11 mouse cellular contexts compared by ENCODE assay signal in the genomic region with DNA sequence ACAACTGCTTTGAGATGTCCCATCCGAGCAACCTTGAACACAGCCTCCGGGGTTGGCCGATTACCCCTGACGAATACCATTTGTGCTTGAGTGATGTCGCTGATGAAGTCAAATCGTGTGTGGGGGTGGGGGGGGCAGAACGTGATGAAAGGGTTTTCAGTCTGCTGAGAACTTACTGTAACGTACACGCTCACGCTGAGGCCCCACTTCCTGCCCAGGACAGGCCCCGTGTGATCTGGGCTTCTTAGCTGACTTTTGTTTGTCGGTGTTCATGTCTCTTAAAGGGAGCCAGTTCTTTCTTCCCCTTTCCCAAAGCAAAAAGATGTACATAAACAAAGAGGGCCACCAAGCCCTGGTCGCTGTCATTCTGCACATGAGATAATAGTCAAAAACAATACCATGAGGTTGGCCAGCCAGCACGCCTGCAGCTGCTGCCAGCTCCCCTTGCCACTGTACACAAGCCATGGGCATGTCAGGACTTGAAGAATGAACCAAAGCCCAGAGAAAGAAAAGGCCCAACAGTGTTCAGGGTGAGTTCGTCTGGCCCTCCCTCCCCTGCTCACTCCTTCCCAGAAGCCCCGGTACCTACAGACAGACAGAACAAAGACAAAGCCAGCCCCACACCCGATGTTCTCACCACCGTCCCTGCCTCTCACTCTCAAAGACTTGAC. TPM values are rescaled to one million over a fixed set of nuclear protein-coding genes. Genes with fewer than 3 reads are reported as not detected.
DNase-seq lines count a peak whose midpoint lies in the region; ATAC-seq lines count a peak whose summit lies in the region.
"Had no signal": no experiment of that assay in that cellular context is flagged by ENCODE, and none has a peak within 500 bp of the region (broad histone marks: within the 10 kb centered on the region; RNA-seq: fewer than 3 reads in every experiment).

No protein-coding gene starts in this region.

- H3K36me3 ChIP-seq in forebrain, embryonic 10.5 days (replicated peaks), result no peaks in the 10 kb centered on the region
- H3K36me3 ChIP-seq in forebrain, embryonic 14.5 days (ENCODE audit: control insufficient read depth, insufficient read depth, low read length), result no peaks in the 10 kb centered on the region
- H3K36me3 ChIP-seq in midbrain, embryonic 14.5 days (ENCODE audit: control insufficient read depth, insufficient read depth, low read length), result no peaks in the 10 kb centered on the region
- no peaks in the 10 kb centered on the region for H3K36me3 ChIP-seq in midbrain, embryonic 16.5 days (ENCODE audit: control insufficient read depth, insufficient read depth, low read length)
- H3K36me3 ChIP-seq in hindbrain, embryonic 13.5 days, result no peaks in the 10 kb centered on the region
- H3K36me3 ChIP-seq: heart, embryonic 12.5 days had no signal

- H3K9ac ChIP-seq in forebrain, embryonic 14.5 days (ENCODE audit: low read length), result no peak overlapping the region
- no peak overlapping the region for H3K9ac ChIP-seq in midbrain, embryonic 14.5 days (replicated peaks; ENCODE audit: low read length)
- H3K9ac ChIP-seq in midbrain, embryonic 16.5 days (ENCODE audit: low read depth, low read length), result no peak overlapping the region
- no peak overlapping the region for H3K9ac ChIP-seq in hindbrain, embryonic 13.5 days
- H3K9ac ChIP-seq: forebrain, embryonic 13.5 days; heart, embryonic 12.5 days had no signal

- 0 out of 2 replicates have a peak overlapping the region, but pooled peaks have one; percentile 49 for H3K27ac ChIP-seq in forebrain, embryonic 10.5 days
- no peak overlapping the region for H3K27ac ChIP-seq in forebrain, embryonic 14.5 days (ENCODE audit: low read depth, low read length)
- no peak overlapping the region for H3K27ac ChIP-seq in midbrain, embryonic 14.5 days (replicated peaks; ENCODE audit: low read depth, low read length)
- no peak overlapping the region for H3K27ac ChIP-seq in midbrain, embryonic 16.5 days (ENCODE audit: low read length)
- no peak overlapping the region for H3K27ac ChIP-seq in hindbrain, embryonic 13.5 days
- H3K27ac ChIP-seq: forebrain, embryonic 13.5 days had no signal

- no peak for ATAC-seq in forebrain, embryonic 14.5 days
- ATAC-seq in midbrain, embryonic 14.5 days (ENCODE audit: low FRiP score, low TSS enrichment), result no peak
- no peak for ATAC-seq in midbrain, embryonic 16.5 days
- peak; percentile 49; the same call in 1 of the 2 replicates for ATAC-seq in hindbrain, embryonic 13.5 days (ENCODE audit: low FRiP score)
- ATAC-seq in monocyte, adult 5-6 weeks (replicated peaks; ENCODE audit: insufficient number of reproducible peaks, low FRiP score, low TSS enrichment, poor library complexity, severe bottlenecking), result no peak
- ATAC-seq: forebrain, embryonic 13.5 days had no signal

- DNase-seq in forebrain, embryonic 10.5 days (ENCODE audit: extremely low spot score, low spot score), result no peak
- DNase-seq in forebrain, embryonic 14.5 days (ENCODE audit: low spot score), result no peak
- DNase-seq in midbrain, embryonic 14.5 days, result peak; percentile 9
- peak; percentile 76 for DNase-seq in thymus, postnatal 14 days
- DNase-seq in right cerebral cortex, postnatal 10 days (ENCODE audit: low spot score in 2 of 2), result no peak
- DNase-seq: cerebellum, adult 9-10 months had no signal

- no peak overlapping the region for H3K4me3 ChIP-seq in forebrain, embryonic 10.5 days
- no peak overlapping the region for H3K4me3 ChIP-seq in forebrain, embryonic 14.5 days (ENCODE audit: low read depth, low read length)
- H3K4me3 ChIP-seq in midbrain, embryonic 14.5 days (replicated peaks; ENCODE audit: low read depth, low read length), result no peak overlapping the region
- H3K4me3 ChIP-seq in midbrain, embryonic 16.5 days (ENCODE audit: low read depth, low read length), result no peak overlapping the region
- H3K4me3 ChIP-seq in hindbrain, embryonic 13.5 days, result no peak overlapping the region
- H3K4me3 ChIP-seq: forebrain, embryonic 13.5 days; heart, embryonic 12.5 days had no signal

- no peaks in the 10 kb centered on the region for H3K27me3 ChIP-seq in forebrain, embryonic 10.5 days (ENCODE audit: poor library complexity, severe bottlenecking)
- no peaks in the 10 kb centered on the region for H3K27me3 ChIP-seq in forebrain, embryonic 14.5 days (replicated peaks; ENCODE audit: control insufficient read depth, insufficient read depth, low read length)
- no peaks in the 10 kb centered on the region for H3K27me3 ChIP-seq in midbrain, embryonic 14.5 days (ENCODE audit: control insufficient read depth, insufficient read depth, low read length)
- H3K27me3 ChIP-seq in midbrain, embryonic 16.5 days (ENCODE audit: control insufficient read depth, insufficient read depth, low read depth, low read length), result no peaks in the 10 kb centered on the region
- H3K27me3 ChIP-seq in hindbrain, embryonic 13.5 days, result no peaks in the 10 kb centered on the region
- H3K27me3 ChIP-seq: forebrain, embryonic 13.5 days had no signal

- WGBS in forebrain, embryonic 10.5 days, result 74% methylated on average over 18 of the region's 18 CpGs
- 58% methylated on average over 18 of the region's 18 CpGs for WGBS in forebrain, embryonic 14.5 days
- 64% methylated on average over 18 of the region's 18 CpGs for WGBS in midbrain, embryonic 14.5 days
- 58% methylated on average over 18 of the region's 18 CpGs for WGBS in midbrain, embryonic 16.5 days
- WGBS in hindbrain, embryonic 13.5 days, result 44% methylated on average over 18 of the region's 18 CpGs

- H3K4me1 ChIP-seq in forebrain, embryonic 10.5 days, result peaks cover 11% of the 10 kb centered on the region; the same call in 1 of the 2 replicates
- H3K4me1 ChIP-seq in forebrain, embryonic 14.5 days (ENCODE audit: control insufficient read depth, insufficient read depth, low read length), result no peaks in the 10 kb centered on the region
- H3K4me1 ChIP-seq in midbrain, embryonic 14.5 days (ENCODE audit: control insufficient read depth, insufficient read depth, low read length), result no peaks in the 10 kb centered on the region
- 0 out of 2 replicates have a peak, but pooled peaks cover 3% of the 10 kb centered on the region for H3K4me1 ChIP-seq in midbrain, embryonic 16.5 days (ENCODE audit: control insufficient read depth, insufficient read depth, low read length)
- peaks cover 12% of the 10 kb centered on the region for H3K4me1 ChIP-seq in hindbrain, embryonic 13.5 days (replicated peaks)
- H3K4me1 ChIP-seq: forebrain, embryonic 13.5 days had no signal

- no peaks in the 10 kb centered on the region for H3K9me3 ChIP-seq in forebrain, embryonic 10.5 days
- H3K9me3 ChIP-seq in forebrain, embryonic 14.5 days (replicated peaks; ENCODE audit: control insufficient read depth, low read length), result no peaks in the 10 kb centered on the region
- no peaks in the 10 kb centered on the region for H3K9me3 ChIP-seq in midbrain, embryonic 14.5 days (ENCODE audit: control insufficient read depth, low read length)
- no peaks in the 10 kb centered on the region for H3K9me3 ChIP-seq in midbrain, embryonic 16.5 days (replicated peaks; ENCODE audit: control insufficient read depth, low read length, poor library complexity, severe bottlenecking)
- no peaks in the 10 kb centered on the region for H3K9me3 ChIP-seq in hindbrain, embryonic 13.5 days
- H3K9me3 ChIP-seq: forebrain, embryonic 13.5 days; heart, embryonic 12.5 days had no signal

- no peak overlapping the region for H3K4me2 ChIP-seq in forebrain, embryonic 14.5 days (ENCODE audit: low read length)
- no peak overlapping the region for H3K4me2 ChIP-seq in midbrain, embryonic 14.5 days (ENCODE audit: low read length)
- no peak overlapping the region for H3K4me2 ChIP-seq in midbrain, embryonic 16.5 days (ENCODE audit: low read length)
- no peak overlapping the region for H3K4me2 ChIP-seq in hindbrain, embryonic 13.5 days
- H3K4me2 ChIP-seq: forebrain, embryonic 13.5 days; heart, embryonic 12.5 days had no signal

RNA-seq across cellular contexts. Expression of a gene that starts 29.2 kb away (rescaled TPM):
- 14.9 and 15.8 TPM in 2 replicates for polyA plus RNA-seq in forebrain, embryonic 10.5 days (2016; fragmentation: Nextera tagmentation; extraction: Ambion mirVana)
- 14.9 and 17.0 TPM in 2 replicates for polyA plus RNA-seq in forebrain, embryonic 14.5 days (2014; fragmentation: Nextera tagmentation; extraction: Ambion mirVana)
- 18.7 and 19.0 TPM in 2 replicates for polyA plus RNA-seq in midbrain, embryonic 14.5 days (2014; fragmentation: Nextera tagmentation; extraction: Ambion mirVana)
- 19.5 and 22.4 TPM in 2 replicates for polyA plus RNA-seq in midbrain, embryonic 16.5 days (2015; fragmentation: Nextera tagmentation; extraction: Ambion mirVana)
- 17.3 and 18.6 TPM in 2 replicates for polyA plus RNA-seq in hindbrain, embryonic 13.5 days (2015; fragmentation: Nextera tagmentation; extraction: Ambion mirVana)
- total RNA-seq in monocyte, adult 5-6 weeks (2017), result 10.7 to 13.7 TPM (median 13.0 TPM) in 3 replicates

RNA-seq across cellular contexts. Expression of a gene that starts 31.0 kb away (rescaled TPM):
- polyA plus RNA-seq in forebrain, embryonic 10.5 days (2016; fragmentation: Nextera tagmentation; extraction: Ambion mirVana), result 81.9 and 84.7 TPM in 2 replicates
- 143 and 145 TPM in 2 replicates for polyA plus RNA-seq in forebrain, embryonic 14.5 days (2014; fragmentation: Nextera tagmentation; extraction: Ambion mirVana)
- 137 and 157 TPM in 2 replicates for polyA plus RNA-seq in midbrain, embryonic 14.5 days (2014; fragmentation: Nextera tagmentation; extraction: Ambion mirVana)
- polyA plus RNA-seq in midbrain, embryonic 16.5 days (2015; fragmentation: Nextera tagmentation; extraction: Ambion mirVana), result 146 and 150 TPM in 2 replicates
- 150 and 162 TPM in 2 replicates for polyA plus RNA-seq in hindbrain, embryonic 13.5 days (2015; fragmentation: Nextera tagmentation; extraction: Ambion mirVana)
- 6.5 to 13.6 TPM (median 12.2 TPM) in 3 replicates for total RNA-seq in monocyte, adult 5-6 weeks (2017)

RNA-seq across cellular contexts. Expression of a gene that starts 53.2 kb away (rescaled TPM):
- not detected in 2 replicates for polyA plus RNA-seq in forebrain, embryonic 10.5 days (2016; fragmentation: Nextera tagmentation; extraction: Ambion mirVana)
- not detected in 2 replicates for polyA plus RNA-seq in forebrain, embryonic 14.5 days (2014; fragmentation: Nextera tagmentation; extraction: Ambion mirVana)
- not detected in 2 replicates for polyA plus RNA-seq in midbrain, embryonic 14.5 days (2014; fragmentation: Nextera tagmentation; extraction: Ambion mirVana)
- not detected in 2 replicates for polyA plus RNA-seq in midbrain, embryonic 16.5 days (2015; fragmentation: Nextera tagmentation; extraction: Ambion mirVana)
- not detected in 2 replicates for polyA plus RNA-seq in hindbrain, embryonic 13.5 days (2015; fragmentation: Nextera tagmentation; extraction: Ambion mirVana)
- not detected in 3 replicates for total RNA-seq in monocyte, adult 5-6 weeks (2017)
- polyA plus RNA-seq: forebrain, embryonic 13.5 days; heart, embryonic 12.5 days had no signal

Comparison
In these comparisons a context has a peak if more than half of its experiments do, and no peak if none do; other contexts are left out.
1. DNase-seq: peak in midbrain, embryonic 14.5 days (single experiment) and thymus, postnatal 14 days (single experiment); none in forebrain, embryonic 10.5 days (single experiment), forebrain, embryonic 14.5 days (single experiment) and right cerebral cortex, postnatal 10 days (0 of 2).